Mouse (Mus musculus) G1E (cell line): ENCODE measurements around the gene Aqp9.

ENCODE experiments used
- CTCF ChIP-seq: IDR thresholded peaks from 2 replicates; pipeline ENCODE4 v1.5.1; 2012; ENCODE audit warnings: low read depth, low read length, inconsistent platforms, mixed read lengths
- GATA1 ChIP-seq: IDR thresholded peaks from 2 replicates; pipeline ENCODE4 v1.6.1; 2012; ENCODE audit warnings: borderline replicate concordance, low read length, inconsistent platforms, mixed read lengths

- no peak for TF ChIP-seq GATA1
- no peak for TF ChIP-seq CTCF
These were observed 36.7 kb downstream of the Aqp9 start for GRCm38 (mm10) chr9:71131822-71132221.
